Mouse (Mus musculus): ENCODE measurements at regions not wholly inside any gene's neighbourhood (a gene's known extent, or its start where the extent isn't known, plus 50 kb on each side); places are given as distances from the start of the nearest gene placed in this dataset.

DNA sequence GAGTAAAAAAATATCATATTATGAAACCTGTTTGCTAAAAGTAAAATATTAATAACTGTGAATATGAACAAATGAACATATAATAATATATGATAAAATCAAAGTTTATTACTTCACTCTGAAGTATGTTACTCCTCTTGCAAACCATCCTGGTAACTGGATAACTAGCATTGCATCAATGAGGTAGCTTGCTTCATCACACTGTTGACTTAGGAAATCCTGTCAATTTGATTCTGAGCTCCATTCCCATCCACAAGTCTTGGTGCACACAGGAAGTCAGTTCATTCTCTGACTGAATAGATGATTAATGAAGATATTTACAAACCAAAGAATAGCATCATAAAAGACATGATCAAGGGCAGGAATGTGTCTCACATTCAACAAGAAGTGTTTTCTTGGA is 286.9 kb upstream of the Gprin3 start:
- intact Hi-C loops (cut with DNase I): no loop called here
- no peak for DNase-seq

DNA sequence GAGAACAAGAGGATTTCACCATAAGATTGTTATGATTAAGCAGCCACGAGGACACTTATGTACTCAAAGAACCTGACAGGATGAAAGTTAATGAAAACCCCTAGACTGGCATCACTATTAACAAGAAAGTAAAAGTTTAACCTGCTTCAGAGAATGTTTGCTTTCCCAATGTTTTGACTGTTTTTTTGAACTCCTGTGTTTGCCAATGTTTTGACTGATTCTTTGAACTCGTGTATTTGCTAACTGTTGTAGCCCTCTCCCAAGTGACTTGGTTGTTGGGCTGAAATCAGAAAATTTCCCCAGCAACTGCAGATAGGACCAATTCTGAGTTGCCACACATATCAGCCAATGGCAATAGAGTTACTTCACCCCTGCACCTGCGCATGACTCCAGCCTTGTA is 258.9 kb upstream of the Gprin3 start:
- DNase-seq: no peak
- intact Hi-C loops (cut with DNase I): no loop called here

- intact Hi-C loops (cut with DNase I): loop anchor here (5.0 kb wide), 1 partner anchor 535 kb away; no protein-coding TSS in a partner anchor
- DNase-seq: no peak
Measured at GRCm38 (mm10) chr6:59667356-59667755, 241.3 kb upstream of the Gprin3 start.

Measured in heart, postnatal 36 days (tissue).